Mouse (Mus musculus): ENCODE results near the gene Eif5b.
"Not testable (repeated sequence)": the region's sequence is repeated elsewhere in the genome, so short reads cannot be mapped to it uniquely, and the experiment has no call there.

Gene Eif5b

GRCm38 (mm10) chr1:37997867-37998266, at the start of gene Eif5b, which contains the start of gene Txndc9:
Gene Eif5b, plus strand, starts transcription at chr1:37998010.
Gene Txndc9, minus strand, starts transcription at chr1:37997893.
- in situ Hi-C loops (cut with MboI, MseI) = loop anchor here (10.0 kb wide), 1 partner anchor 1197 kb away; the partner anchor contains the start of gene Npas2

- in situ Hi-C loops (cut with MboI, MseI) = no loop called here
Measured at GRCm38 (mm10) chr1:37948906-37949305, 48.9 kb upstream of the Eif5b start.

- in situ Hi-C loops (cut with MboI, MseI) = no loop called here
Measured at GRCm38 (mm10) chr1:37954786-37955185, 43.0 kb upstream of the Eif5b start.

GRCm38 (mm10) chr1:37955251-37955650, 42.6 kb upstream of the Eif5b start:
- in situ Hi-C loops (cut with MboI, MseI) = no loop called here

- in situ Hi-C loops (cut with MboI, MseI) = no loop called here
Measured at GRCm38 (mm10) chr1:37956690-37957431, 40.9 kb upstream of the Eif5b start.

GRCm38 (mm10) chr1:37957659-37958058, 40.2 kb upstream of the Eif5b start, which contains the start of gene Lyg1:
Gene Lyg1, minus strand, starts transcription at chr1:37957759.
- in situ Hi-C loops (cut with MboI, MseI) = no loop called here

- in situ Hi-C loops (cut with MboI, MseI) = no loop called here
Measured at GRCm38 (mm10) chr1:37958516-37958915, 39.3 kb upstream of the Eif5b start.

- in situ Hi-C loops (cut with MboI, MseI) = no loop called here
Measured at GRCm38 (mm10) chr1:37959486-37959885, 38.3 kb upstream of the Eif5b start.

GRCm38 (mm10) chr1:37965571-37965970, 32.2 kb upstream of the Eif5b start:
- in situ Hi-C loops (cut with MboI, MseI) = no loop called here

GRCm38 (mm10) chr1:37968746-37969145, 29.1 kb upstream of the Eif5b start:
- in situ Hi-C loops (cut with MboI, MseI) = no loop called here

- in situ Hi-C loops (cut with MboI, MseI) = no loop called here
Measured at GRCm38 (mm10) chr1:37971520-37971919, 26.3 kb upstream of the Eif5b start.

GRCm38 (mm10) chr1:37976666-37977065, 21.1 kb upstream of the Eif5b start:
- in situ Hi-C loops (cut with MboI, MseI) = not testable (repeated sequence)

GRCm38 (mm10) chr1:37977303-37977702, 20.5 kb upstream of the Eif5b start:
- in situ Hi-C loops (cut with MboI, MseI) = no loop called here

GRCm38 (mm10) chr1:37984326-37984725, 13.5 kb upstream of the Eif5b start:
- in situ Hi-C loops (cut with MboI, MseI) = loop anchor here (10.0 kb wide), 1 partner anchor 1980 kb away; no protein-coding TSS in a partner anchor

- in situ Hi-C loops (cut with MboI, MseI) = loop anchor here (10.0 kb wide), 1 partner anchor 1979 kb away; no protein-coding TSS in a partner anchor
Measured at GRCm38 (mm10) chr1:37985764-37986323, 12.0 kb upstream of the Eif5b start.

GRCm38 (mm10) chr1:37987856-37988255, 10.0 kb upstream of the Eif5b start:
- in situ Hi-C loops (cut with MboI, MseI) = loop anchor here (10.0 kb wide), 1 partner anchor 1977 kb away; no protein-coding TSS in a partner anchor

GRCm38 (mm10) chr1:37996226-37996625, 1.6 kb upstream of the Eif5b start:
- in situ Hi-C loops (cut with MboI, MseI) = loop anchor here (10.0 kb wide), 1 partner anchor 1199 kb away; the partner anchor contains the start of gene Npas2

GRCm38 (mm10) chr1:37996877-37997484, 829 bp upstream of the Eif5b start:
- in situ Hi-C loops (cut with MboI, MseI) = loop anchor here (10.0 kb wide), 1 partner anchor 1198 kb away; the partner anchor contains the start of gene Npas2

GRCm38 (mm10) chr1:37998371-37999199, 775 bp downstream of the Eif5b start:
- in situ Hi-C loops (cut with MboI, MseI) = loop anchor here (10.0 kb wide), 1 partner anchor 1196 kb away; the partner anchor contains the start of gene Npas2

GRCm38 (mm10) chr1:37999552-37999951, 1.7 kb downstream of the Eif5b start:
- in situ Hi-C loops (cut with MboI, MseI) = loop anchor here (10.0 kb wide), 1 partner anchor 1195 kb away; the partner anchor contains the start of gene Npas2

GRCm38 (mm10) chr1:38000844-38001243, 3.0 kb downstream of the Eif5b start:
- in situ Hi-C loops (cut with MboI, MseI) = loop anchor here (5.0 kb wide), 1 partner anchor 104 kb away; no protein-coding TSS in a partner anchor
